Mouse (Mus musculus): ENCODE results near the gene Sycp2.
"Not testable (repeated sequence)": the region's sequence is repeated elsewhere in the genome, so short reads cannot be mapped to it uniquely, and the experiment has no call there.

The Sycp2 gene

GRCm38 (mm10) chr2:178413481-178414260 is 6.2 kb upstream of the Sycp2 start:
- DNase-seq (ENCODE audit: low spot score), result no peak

DNA sequence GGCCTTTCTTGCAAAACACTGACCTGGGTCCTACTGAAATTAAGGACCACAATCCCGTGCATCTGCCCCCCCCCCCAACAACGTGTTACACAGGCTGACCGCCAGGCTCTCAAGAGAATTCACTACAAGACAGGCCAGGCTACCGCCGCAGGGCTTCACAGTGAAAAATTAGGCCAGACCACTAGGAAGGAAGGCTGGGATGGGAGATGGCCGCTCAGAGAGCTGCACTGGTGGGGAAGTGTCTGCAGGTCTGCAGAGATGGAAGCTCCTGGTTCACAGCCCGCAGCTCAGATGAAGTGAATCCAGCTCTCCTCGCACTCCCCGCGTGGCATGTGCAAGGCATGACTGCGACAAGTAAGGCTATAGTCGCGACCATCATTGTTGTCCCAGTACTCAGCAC is 5.6 kb upstream of the Sycp2 start:
- DNase-seq (ENCODE audit: low spot score), result no peak

- DNase-seq (ENCODE audit: low spot score), result no peak
Measured at GRCm38 (mm10) chr2:178412598-178412997, 5.1 kb upstream of the Sycp2 start.

DNA sequence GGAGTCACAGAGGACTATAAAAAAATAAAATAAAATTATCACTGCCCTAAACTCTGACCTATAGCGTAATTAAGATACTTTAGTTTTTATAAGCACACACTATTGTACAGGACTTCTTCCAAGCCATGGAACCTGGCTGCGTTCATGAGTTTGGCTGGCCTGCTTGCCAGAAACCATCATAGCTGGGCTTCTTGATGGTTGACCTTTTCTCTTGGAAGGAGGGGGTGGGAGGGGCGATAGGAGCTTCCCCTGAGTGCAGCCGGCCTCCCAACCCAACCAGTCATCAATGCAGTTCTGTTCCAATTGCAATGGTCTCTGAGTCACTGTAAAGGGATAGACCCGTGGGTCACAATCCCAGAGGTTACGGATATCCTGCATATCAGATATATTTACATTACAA is 2.8 kb upstream of the Sycp2 start:
- DNase-seq (ENCODE audit: low spot score), result no peak

DNA sequence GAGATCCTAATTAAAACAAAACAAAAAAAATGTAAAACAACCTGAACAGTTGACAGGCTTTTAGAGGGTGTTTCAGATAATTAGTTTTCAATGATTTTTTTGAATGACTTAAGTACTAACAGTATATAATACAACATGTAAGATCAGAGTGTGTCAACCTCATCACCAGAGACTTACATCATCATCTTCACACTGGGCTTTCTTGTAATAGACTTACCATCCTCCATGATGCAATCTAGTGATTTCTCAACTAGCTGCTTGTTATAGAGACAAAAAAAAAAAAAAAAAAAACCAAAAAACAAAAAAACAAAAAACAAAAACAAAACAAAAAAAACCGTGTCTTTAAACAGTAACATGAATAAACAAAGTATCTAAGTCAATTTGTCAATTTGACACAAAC is 1.5 kb upstream of the Sycp2 start:
- DNase-seq (ENCODE audit: low spot score), result no peak

- no peak for DNase-seq (ENCODE audit: low spot score)
Measured at GRCm38 (mm10) chr2:178342597-178342996, 64.9 kb downstream of the Sycp2 start.

GRCm38 (mm10) chr2:178342105-178342504 is 65.4 kb downstream of the Sycp2 start:
- DNase-seq (ENCODE audit: low spot score), result not testable (repeated sequence)

DNA sequence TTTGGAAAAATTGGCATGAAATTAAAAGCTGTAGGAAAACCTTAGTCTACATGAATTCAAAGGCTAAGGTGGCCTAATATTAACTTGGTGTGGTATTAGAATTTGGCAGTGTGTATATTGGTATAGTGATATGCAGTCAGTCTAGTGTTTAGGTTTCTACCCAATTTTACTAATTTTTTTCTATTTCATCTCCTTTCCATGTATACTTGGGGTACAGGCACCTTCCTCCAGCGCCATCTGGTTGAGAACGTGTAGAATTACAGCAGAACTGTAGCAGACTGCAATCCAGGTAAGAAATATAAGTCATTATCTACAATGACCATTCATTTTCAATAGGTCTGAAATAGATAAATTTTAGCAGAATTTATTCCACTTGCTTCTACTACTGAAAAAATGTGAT is 68.4 kb downstream of the Sycp2 start:
- no peak for DNase-seq (ENCODE audit: low spot score)

DNA sequence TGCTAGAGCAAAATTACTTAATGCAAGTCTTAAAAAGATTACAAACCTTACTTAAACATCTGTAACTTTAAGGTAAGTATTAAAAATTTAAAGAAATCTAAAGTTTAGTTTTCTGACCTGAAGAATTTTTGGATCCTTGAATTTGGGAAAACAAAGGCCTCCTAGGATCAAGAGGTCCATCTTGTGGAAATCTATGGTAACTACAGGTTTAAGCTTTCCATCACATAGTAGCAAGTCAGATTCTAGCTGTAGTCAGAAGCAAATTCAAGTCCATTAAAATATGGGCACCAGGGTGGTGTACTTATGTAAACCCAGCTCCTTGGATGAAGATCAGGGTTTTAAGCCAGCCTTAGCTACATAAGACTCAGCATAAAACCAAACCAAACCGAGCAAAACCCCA is 69.6 kb downstream of the Sycp2 start:
- DNase-seq (ENCODE audit: low spot score), result no peak

GRCm38 (mm10) chr2:178329986-178330385 is 77.5 kb downstream of the Sycp2 start:
- DNase-seq (ENCODE audit: low spot score), result no peak

- DNase-seq (ENCODE audit: low spot score), result no peak
Measured at GRCm38 (mm10) chr2:178329551-178329950, 77.9 kb downstream of the Sycp2 start.

DNA sequence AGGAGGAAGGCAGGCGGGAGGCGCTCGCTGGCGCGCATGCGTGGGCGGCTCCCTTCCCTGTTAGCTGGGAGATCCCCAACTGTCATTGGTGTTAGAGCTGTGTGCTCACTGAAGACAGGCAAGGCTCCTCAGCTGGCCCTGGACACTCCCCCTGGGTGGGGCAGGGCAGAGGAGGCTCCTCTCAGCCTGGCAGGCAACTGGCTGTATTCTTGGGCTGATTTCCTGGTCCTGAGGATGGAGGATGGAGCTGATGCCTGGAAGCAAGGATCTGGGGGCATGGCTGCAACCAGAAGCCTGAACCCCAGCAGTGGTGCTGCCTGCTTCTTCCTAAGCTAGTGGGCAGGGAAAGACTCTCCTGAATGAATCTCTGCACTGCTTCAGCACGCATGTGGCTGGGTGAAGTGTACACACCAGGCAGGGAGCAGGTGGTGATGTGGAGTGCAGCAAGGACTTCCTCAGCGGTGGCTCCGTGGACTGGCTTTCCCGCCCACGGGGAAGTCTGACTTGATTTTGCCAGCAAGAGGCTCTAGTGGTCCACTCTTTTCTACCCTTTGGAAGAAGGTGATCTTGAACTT is 79.9 kb downstream of the Sycp2 start:
- DNase-seq (ENCODE audit: low spot score), result no peak

DNA sequence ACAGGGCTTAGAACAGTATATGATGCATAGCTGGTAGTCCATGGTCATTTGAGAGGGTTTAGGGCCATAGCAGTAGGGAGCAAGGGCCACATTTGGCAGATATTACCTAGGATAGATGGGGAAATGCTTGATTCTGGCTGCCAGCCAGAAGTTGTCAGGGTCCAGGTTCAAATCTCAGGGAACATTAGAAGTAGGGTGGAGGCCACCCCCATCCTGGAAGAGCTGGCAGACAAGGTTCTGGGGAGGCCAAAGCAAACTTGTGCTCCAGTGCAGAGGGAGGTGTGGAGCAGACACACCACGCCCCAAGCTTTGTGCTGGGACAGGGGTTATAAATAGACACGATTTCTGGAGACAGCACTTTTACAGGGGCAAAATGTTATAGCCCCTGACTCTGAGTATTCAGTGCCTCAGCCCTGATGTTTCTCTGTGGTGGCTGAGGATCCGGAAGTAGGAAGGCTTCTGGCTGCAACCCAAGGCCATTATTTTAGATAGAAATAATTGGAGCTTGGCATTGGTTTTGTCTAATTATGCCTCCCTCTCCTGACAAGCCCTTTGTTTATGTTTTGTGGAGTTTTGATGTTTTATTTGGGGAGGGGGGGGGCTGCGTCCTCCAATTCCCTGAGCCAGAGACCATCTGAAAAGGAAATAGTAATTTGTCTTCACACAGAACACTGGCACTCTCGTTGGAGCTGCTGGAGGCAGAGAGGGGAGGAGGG is 80.6 kb downstream of the Sycp2 start:
- DNase-seq (ENCODE audit: low spot score), result no peak

GRCm38 (mm10) chr2:178326067-178326466 is 81.4 kb downstream of the Sycp2 start:
- no peak for DNase-seq (ENCODE audit: low spot score)

GRCm38 (mm10) chr2:178324818-178325217 is 82.7 kb downstream of the Sycp2 start:
- DNase-seq (ENCODE audit: low spot score), result no peak

DNA sequence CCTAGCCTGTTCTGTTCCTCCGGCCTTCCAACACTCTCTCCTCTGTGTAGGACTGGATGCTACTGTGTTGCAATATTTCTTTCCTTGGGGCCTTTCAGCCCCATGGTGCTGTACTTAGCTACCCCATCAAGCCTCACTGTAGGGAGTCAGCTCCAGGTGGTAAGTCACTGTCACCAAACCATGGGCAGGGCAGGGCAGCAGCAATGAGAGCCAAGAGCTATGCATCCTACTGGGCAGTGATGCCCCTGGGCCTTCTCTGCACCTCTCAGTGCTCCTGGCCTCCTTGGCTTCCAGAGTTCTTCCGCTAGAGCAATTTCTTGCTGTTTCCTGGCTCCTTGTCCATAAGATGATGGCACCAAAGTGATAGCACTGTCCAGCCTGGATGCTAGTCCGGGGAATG is 83.1 kb downstream of the Sycp2 start:
- DNase-seq (ENCODE audit: low spot score), result no peak

- no peak for DNase-seq (ENCODE audit: low spot score)
Measured at GRCm38 (mm10) chr2:178321271-178321670, 86.2 kb downstream of the Sycp2 start.

DNA sequence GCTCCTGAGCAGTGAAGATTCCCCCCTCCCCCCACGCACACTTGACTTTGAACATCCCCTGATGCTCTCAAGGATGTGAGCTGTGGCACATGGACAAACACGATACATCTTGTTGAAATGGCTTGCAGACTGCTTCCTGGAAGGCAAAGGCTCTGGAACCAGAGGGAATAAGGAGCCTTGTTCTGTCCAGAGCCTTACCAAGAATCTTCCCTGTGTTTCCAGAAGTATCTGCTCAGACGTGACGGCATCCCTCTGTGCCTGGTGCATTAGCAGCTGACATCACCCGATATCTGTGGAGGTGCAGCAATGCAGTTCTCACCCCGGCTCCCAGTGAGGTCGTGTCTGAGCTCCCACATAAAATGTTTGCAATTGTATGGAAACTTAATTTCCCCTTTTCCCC is 87.7 kb downstream of the Sycp2 start:
- DNase-seq (ENCODE audit: low spot score), result no peak

DNA sequence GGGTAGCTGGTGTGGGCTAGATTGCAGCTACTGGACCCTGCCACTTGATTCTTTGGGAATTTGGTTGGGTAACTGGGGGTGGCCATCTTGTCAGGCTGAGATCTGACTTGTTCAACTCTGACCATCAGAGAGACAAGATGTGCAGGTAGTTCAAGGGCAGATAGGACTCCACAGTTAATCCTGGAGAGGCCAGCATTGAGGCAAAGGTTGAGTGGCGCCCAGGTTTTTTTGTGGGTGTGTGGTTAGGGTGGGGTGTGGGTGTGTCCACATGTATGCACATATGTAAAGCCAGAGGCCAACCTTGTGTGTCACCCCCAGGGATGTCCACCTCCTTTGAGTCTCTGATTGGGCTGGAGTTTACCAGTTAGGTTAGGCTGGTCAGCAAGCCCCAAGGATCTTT is 91.2 kb downstream of the Sycp2 start:
- no peak for DNase-seq (ENCODE audit: low spot score)

DNA sequence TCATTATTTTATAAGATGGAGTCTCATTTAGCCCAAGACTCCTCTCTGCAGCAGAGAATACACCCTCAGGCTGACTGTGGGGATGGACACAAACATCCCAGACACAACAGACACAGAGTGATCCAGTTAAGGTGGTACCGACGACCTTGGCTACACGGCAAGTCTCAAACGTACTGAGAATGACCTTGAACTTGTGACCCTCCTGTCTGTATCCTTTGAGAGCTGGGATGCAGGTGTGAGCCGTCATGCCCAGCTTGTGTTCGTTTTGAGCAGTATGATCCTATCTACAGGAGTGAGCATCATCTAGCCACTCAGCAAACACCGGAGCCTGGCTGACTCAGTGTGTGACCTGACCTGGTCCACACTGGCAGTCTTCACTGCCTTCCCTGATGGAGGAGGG is 93.9 kb downstream of the Sycp2 start:
- no peak for DNase-seq (ENCODE audit: low spot score)

DNA sequence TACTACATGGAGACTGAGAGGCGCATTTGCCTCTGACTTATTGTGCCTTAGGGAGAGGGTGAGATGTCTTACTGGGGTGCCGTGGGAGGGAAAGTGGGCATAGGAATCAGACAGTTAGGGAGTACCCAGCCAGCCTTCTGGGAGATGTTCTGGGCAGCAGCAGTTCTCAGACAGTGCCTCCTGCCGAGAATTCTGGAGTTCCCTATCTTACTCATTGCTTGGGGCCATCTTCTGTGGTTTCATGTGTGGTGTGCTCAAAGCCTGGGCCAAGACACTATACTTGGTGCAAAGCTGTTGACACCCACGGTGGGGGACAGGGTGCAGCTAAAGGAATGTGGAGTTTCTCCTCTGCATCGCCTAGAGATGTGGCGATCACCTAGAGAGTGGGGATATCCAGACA is 102.8 kb downstream of the Sycp2 start:
- no peak for DNase-seq (ENCODE audit: low spot score)

GRCm38 (mm10) chr2:178304188-178304529 is 103.3 kb downstream of the Sycp2 start:
- DNase-seq (ENCODE audit: low spot score), result no peak

- DNase-seq (ENCODE audit: low spot score), result no peak
Measured at GRCm38 (mm10) chr2:178303453-178304187, 103.9 kb downstream of the Sycp2 start.

Measured in c-Kit-positive CD71-positive TER-119-positive erythroid progenitor cells, embryonic 14.5 days (primary cell).